Mouse (Mus musculus): ENCODE measurements around the gene Fkbp5. TPM values are rescaled to one million over a fixed set of nuclear protein-coding genes. Genes with fewer than 3 reads are reported as not detected.

Gene Fkbp5
- polyA plus RNA-seq, 1 experiment from 2014 or later, result 12.8 TPM

GRCm38 (mm10) chr17:28485446-28485948, 31.8 kb downstream of the Fkbp5 start:
- H3K27ac ChIP-seq (replicated peaks; ENCODE audit: low read depth, low read length), result peak overlapping the region; percentile 87
- DNase-seq (ENCODE audit: low spot score) (peak; percentile 62), ATAC-seq (replicated peaks; ENCODE audit: insufficient number of reproducible peaks, low FRiP score, low TSS enrichment, low read depth) (peak; percentile 36; the same call in 1 of the 2 replicates)
- H3K4me1 ChIP-seq (ENCODE audit: control insufficient read depth, insufficient read depth, low read length), result no peaks in the 10 kb centered on the region; the same call in 1 of the 2 replicates
- H3K9ac ChIP-seq (replicated peaks; ENCODE audit: low read length), result peak overlapping the region; percentile 81
- H3K36me3 ChIP-seq (replicated peaks; ENCODE audit: control insufficient read depth, insufficient read depth, low read depth, low read length), result no peaks in the 10 kb centered on the region
- 0% methylated on average over 46 of the region's 77 CpGs for WGBS
- no peaks in the 10 kb centered on the region for H3K27me3 ChIP-seq (ENCODE audit: control insufficient read depth, insufficient read depth, low read length)
- peak overlapping the region; percentile 80 for H3K4me3 ChIP-seq (ENCODE audit: low read depth, low read length)
- H3K4me2 ChIP-seq (ENCODE audit: low read depth, low read length), result peak overlapping the region; percentile 83
- H3K9me3 ChIP-seq (replicated peaks; ENCODE audit: control insufficient read depth, low read length), result no peaks in the 10 kb centered on the region

- 8% methylated on average over 30 of the region's 30 CpGs for WGBS
- ATAC-seq (replicated peaks; ENCODE audit: insufficient number of reproducible peaks, low FRiP score, low TSS enrichment, low read depth), result no peak
- peak; percentile 51 for DNase-seq (ENCODE audit: low spot score)
Observed at GRCm38 (mm10) chr17:28484704-28485445, 32.5 kb downstream of the Fkbp5 start.

GRCm38 (mm10) chr17:28477421-28477820, 39.9 kb downstream of the Fkbp5 start:
- Histone ChIP-seq H3K27ac (replicated peaks; ENCODE audit: low read depth, low read length) (no peak overlapping the region; the same call in 1 of the 2 replicates), H3K4me3 (ENCODE audit: low read depth, low read length) (no peak overlapping the region), H3K27me3 (ENCODE audit: control insufficient read depth, insufficient read depth, low read length) (no peaks in the 10 kb centered on the region), H3K4me2 (ENCODE audit: low read depth, low read length) (no peak overlapping the region), H3K36me3 (replicated peaks; ENCODE audit: control insufficient read depth, insufficient read depth, low read depth, low read length) (no peaks in the 10 kb centered on the region), H3K9me3 (replicated peaks; ENCODE audit: control insufficient read depth, low read length) (no peaks in the 10 kb centered on the region), H3K9ac (replicated peaks; ENCODE audit: low read length) (no peak overlapping the region), H3K4me1 (ENCODE audit: control insufficient read depth, insufficient read depth, low read length) (no peaks in the 10 kb centered on the region)
- WGBS, result 54% methylated on average over 8 of the region's 8 CpGs
- DNase-seq (ENCODE audit: low spot score) (peak; percentile 61), ATAC-seq (replicated peaks; ENCODE audit: insufficient number of reproducible peaks, low FRiP score, low TSS enrichment, low read depth) (no peak)

More at GRCm38 (mm10) chr17:28484704-28485445, 32.5 kb downstream of the Fkbp5 start:
- no peaks in the 10 kb centered on the region for H3K9me3 ChIP-seq (replicated peaks; ENCODE audit: control insufficient read depth, low read length)
- peak overlapping the region; percentile 81 for H3K9ac ChIP-seq (replicated peaks; ENCODE audit: low read length)
- H3K27ac ChIP-seq (replicated peaks; ENCODE audit: low read depth, low read length), result peak overlapping the region; percentile 87; the same call in 1 of the 2 replicates
- H3K4me2 ChIP-seq (ENCODE audit: low read depth, low read length), result peak overlapping the region; percentile 83
- H3K4me3 ChIP-seq (ENCODE audit: low read depth, low read length), result peak overlapping the region; percentile 80
- no peaks in the 10 kb centered on the region; the same call in 1 of the 2 replicates for H3K4me1 ChIP-seq (ENCODE audit: control insufficient read depth, insufficient read depth, low read length)
- no peaks in the 10 kb centered on the region for H3K36me3 ChIP-seq (replicated peaks; ENCODE audit: control insufficient read depth, insufficient read depth, low read depth, low read length)
- no peaks in the 10 kb centered on the region for H3K27me3 ChIP-seq (ENCODE audit: control insufficient read depth, insufficient read depth, low read length)

- no peaks in the 10 kb centered on the region for H3K27me3 ChIP-seq (ENCODE audit: control insufficient read depth, insufficient read depth, low read length)
- DNase-seq (ENCODE audit: low spot score) (no peak), ATAC-seq (replicated peaks; ENCODE audit: insufficient number of reproducible peaks, low FRiP score, low TSS enrichment, low read depth) (no peak)
- H3K9me3 ChIP-seq (replicated peaks; ENCODE audit: control insufficient read depth, low read length), result no peaks in the 10 kb centered on the region
- no peaks in the 10 kb centered on the region for H3K36me3 ChIP-seq (replicated peaks; ENCODE audit: control insufficient read depth, insufficient read depth, low read depth, low read length)
- H3K4me2 ChIP-seq (ENCODE audit: low read depth, low read length), result no peak overlapping the region
- no peak overlapping the region for H3K4me3 ChIP-seq (ENCODE audit: low read depth, low read length)
- H3K9ac ChIP-seq (replicated peaks; ENCODE audit: low read length), result no peak overlapping the region
- H3K4me1 ChIP-seq (ENCODE audit: control insufficient read depth, insufficient read depth, low read length), result no peaks in the 10 kb centered on the region
- no peak overlapping the region for H3K27ac ChIP-seq (replicated peaks; ENCODE audit: low read depth, low read length)
Observed at GRCm38 (mm10) chr17:28476441-28476840, 40.9 kb downstream of the Fkbp5 start.

GRCm38 (mm10) chr17:28475593-28476325, 41.6 kb downstream of the Fkbp5 start:
- 76% methylated on average over 3 of the region's 3 CpGs for WGBS
- ATAC-seq (replicated peaks; ENCODE audit: insufficient number of reproducible peaks, low FRiP score, low TSS enrichment, low read depth) (no peak), DNase-seq (ENCODE audit: low spot score) (no peak)
- Histone ChIP-seq H3K9ac (replicated peaks; ENCODE audit: low read length) (no peak overlapping the region), H3K4me1 (ENCODE audit: control insufficient read depth, insufficient read depth, low read length) (no peaks in the 10 kb centered on the region), H3K36me3 (replicated peaks; ENCODE audit: control insufficient read depth, insufficient read depth, low read depth, low read length) (no peaks in the 10 kb centered on the region), H3K27ac (replicated peaks; ENCODE audit: low read depth, low read length) (no peak overlapping the region), H3K4me3 (ENCODE audit: low read depth, low read length) (no peak overlapping the region), H3K27me3 (ENCODE audit: control insufficient read depth, insufficient read depth, low read length) (no peaks in the 10 kb centered on the region), H3K4me2 (ENCODE audit: low read depth, low read length) (no peak overlapping the region), H3K9me3 (replicated peaks; ENCODE audit: control insufficient read depth, low read length) (no peaks in the 10 kb centered on the region)

GRCm38 (mm10) chr17:28472696-28473095, 44.6 kb downstream of the Fkbp5 start:
- WGBS, result 67% methylated on average over 5 of the region's 5 CpGs
- no peak overlapping the region for H3K9ac ChIP-seq (replicated peaks; ENCODE audit: low read length)
- H3K36me3 ChIP-seq (replicated peaks; ENCODE audit: control insufficient read depth, insufficient read depth, low read depth, low read length), result no peaks in the 10 kb centered on the region
- no peak for DNase-seq (ENCODE audit: low spot score)
- H3K4me3 ChIP-seq (ENCODE audit: low read depth, low read length), result no peak overlapping the region
- no peaks in the 10 kb centered on the region for H3K4me1 ChIP-seq (ENCODE audit: control insufficient read depth, insufficient read depth, low read length)
- H3K27me3 ChIP-seq (ENCODE audit: control insufficient read depth, insufficient read depth, low read length), result no peaks in the 10 kb centered on the region
- no peaks in the 10 kb centered on the region for H3K9me3 ChIP-seq (replicated peaks; ENCODE audit: control insufficient read depth, low read length)
- no peak for ATAC-seq (replicated peaks; ENCODE audit: insufficient number of reproducible peaks, low FRiP score, low TSS enrichment, low read depth)
- H3K4me2 ChIP-seq (ENCODE audit: low read depth, low read length), result no peak overlapping the region
- H3K27ac ChIP-seq (replicated peaks; ENCODE audit: low read depth, low read length), result no peak overlapping the region

GRCm38 (mm10) chr17:28470876-28471275, 46.5 kb downstream of the Fkbp5 start:
- Histone ChIP-seq H3K27me3 (ENCODE audit: control insufficient read depth, insufficient read depth, low read length) (no peaks in the 10 kb centered on the region), H3K27ac (replicated peaks; ENCODE audit: low read depth, low read length) (no peak overlapping the region), H3K36me3 (replicated peaks; ENCODE audit: control insufficient read depth, insufficient read depth, low read depth, low read length) (no peaks in the 10 kb centered on the region), H3K9me3 (replicated peaks; ENCODE audit: control insufficient read depth, low read length) (no peaks in the 10 kb centered on the region), H3K4me3 (ENCODE audit: low read depth, low read length) (no peak overlapping the region), H3K9ac (replicated peaks; ENCODE audit: low read length) (no peak overlapping the region), H3K4me2 (ENCODE audit: low read depth, low read length) (no peak overlapping the region), H3K4me1 (ENCODE audit: control insufficient read depth, insufficient read depth, low read length) (no peaks in the 10 kb centered on the region)
- WGBS, result 33% methylated on average over 6 of the region's 6 CpGs
- no peak; the same call in 1 of the 2 replicates for ATAC-seq (replicated peaks; ENCODE audit: insufficient number of reproducible peaks, low FRiP score, low TSS enrichment, low read depth)
- peak; percentile 72 for DNase-seq (ENCODE audit: low spot score)

- H3K4me1 ChIP-seq (ENCODE audit: control insufficient read depth, insufficient read depth, low read length), result no peaks in the 10 kb centered on the region
- DNase-seq (ENCODE audit: low spot score), result no peak
- no peaks in the 10 kb centered on the region for H3K36me3 ChIP-seq (replicated peaks; ENCODE audit: control insufficient read depth, insufficient read depth, low read depth, low read length)
- WGBS, result 78% methylated on average over 11 of the region's 11 CpGs
- H3K9ac ChIP-seq (replicated peaks; ENCODE audit: low read length), result no peak overlapping the region
- no peaks in the 10 kb centered on the region for H3K27me3 ChIP-seq (ENCODE audit: control insufficient read depth, insufficient read depth, low read length)
- no peak overlapping the region for H3K4me2 ChIP-seq (ENCODE audit: low read depth, low read length)
- no peak for ATAC-seq (replicated peaks; ENCODE audit: insufficient number of reproducible peaks, low FRiP score, low TSS enrichment, low read depth)
- H3K4me3 ChIP-seq (ENCODE audit: low read depth, low read length), result no peak overlapping the region
- H3K9me3 ChIP-seq (replicated peaks; ENCODE audit: control insufficient read depth, low read length), result no peaks in the 10 kb centered on the region
- H3K27ac ChIP-seq (replicated peaks; ENCODE audit: low read depth, low read length), result no peak overlapping the region
Observed at GRCm38 (mm10) chr17:28467749-28468148, 49.6 kb downstream of the Fkbp5 start.

Data from embryonic facial prominence, embryonic 11.5 days (tissue).